Mouse (Mus musculus) macrophage (primary cell): ENCODE results near the gene Vcl. TPM values are rescaled to one million over a fixed set of nuclear protein-coding genes. Genes with fewer than 3 reads are reported as not detected.

ENCODE experiments used
- H3K27ac ChIP-seq: fragments of 350-480 bp; formaldehyde crosslinking; 2 replicates; pipeline ENCODE4 v1.9.0; 2021
- H3K36me3 ChIP-seq: fragments of 350-480 bp; formaldehyde crosslinking; 2 replicates; pipeline ENCODE4 v1.9.0; 2021; ENCODE audit errors: inconsistent target
- H3K4me3 ChIP-seq: fragments of 350-480 bp; formaldehyde crosslinking; 2 replicates; pipeline ENCODE4 v1.9.0; 2021; ENCODE audit errors: inconsistent target
- H3K79me2 ChIP-seq: fragments of 350-480 bp; formaldehyde crosslinking; 2 replicates; pipeline ENCODE4 v1.9.0; 2021; ENCODE audit errors: inconsistent target
- WGBS: methylation state at CpG from one replicate; pipeline ENCODE4 v1.1.7; 2026; ENCODE audit warnings: inconsistent platforms; ENCODE audit not compliant: missing documents; 5-methylcytosine and 5-hydroxymethylcytosine counted together
- polyA plus RNA-seq: library from polyadenylated mRNA; stranded (reverse); fragments of 250-400 nt; gene quantifications from 3 replicates; pipeline ENCODE4 v1.2.4, GENCODE M21; 2018; ENCODE audit warnings: inconsistent platforms
- total RNA-seq, 78 experiments: library from RNA; depleted of rRNA; stranded (reverse); fragments of 250-400 nt; gene quantifications; 1 replicate in 9 of 78; 2 replicates in 24 of 78; 3 replicates in 43 of 78; 4 replicates in 2 of 78; pipeline ENCODE4 v1.2.4; 2018; ENCODE audit warnings: inconsistent platforms in 56 of 78

Gene Vcl
- total RNA-seq (2018; cell fraction: chromatin; rRNA removed), result 100 to 1,000 TPM in 1 of 26 experiments, 10 to 100 TPM in 22, 1 to 10 TPM in 3; 8.6 to 161 (median 39.7) TPM
- 10 to 100 TPM in 15 of 26 experiments, 1 to 10 TPM in 11; 5.2 to 49.9 (median 19.2) TPM for total RNA-seq (2018; cell fraction: cytosol; rRNA removed)
- total RNA-seq (2018; cell fraction: nucleus; rRNA removed), result 10 to 100 TPM in 23 of 26 experiments, 1 to 10 TPM in 3; 7.7 to 65.2 (median 34.0) TPM
- polyA plus RNA-seq, result 14.0 to 27.3 TPM (median 15.5 TPM) in 3 replicates

DNA sequence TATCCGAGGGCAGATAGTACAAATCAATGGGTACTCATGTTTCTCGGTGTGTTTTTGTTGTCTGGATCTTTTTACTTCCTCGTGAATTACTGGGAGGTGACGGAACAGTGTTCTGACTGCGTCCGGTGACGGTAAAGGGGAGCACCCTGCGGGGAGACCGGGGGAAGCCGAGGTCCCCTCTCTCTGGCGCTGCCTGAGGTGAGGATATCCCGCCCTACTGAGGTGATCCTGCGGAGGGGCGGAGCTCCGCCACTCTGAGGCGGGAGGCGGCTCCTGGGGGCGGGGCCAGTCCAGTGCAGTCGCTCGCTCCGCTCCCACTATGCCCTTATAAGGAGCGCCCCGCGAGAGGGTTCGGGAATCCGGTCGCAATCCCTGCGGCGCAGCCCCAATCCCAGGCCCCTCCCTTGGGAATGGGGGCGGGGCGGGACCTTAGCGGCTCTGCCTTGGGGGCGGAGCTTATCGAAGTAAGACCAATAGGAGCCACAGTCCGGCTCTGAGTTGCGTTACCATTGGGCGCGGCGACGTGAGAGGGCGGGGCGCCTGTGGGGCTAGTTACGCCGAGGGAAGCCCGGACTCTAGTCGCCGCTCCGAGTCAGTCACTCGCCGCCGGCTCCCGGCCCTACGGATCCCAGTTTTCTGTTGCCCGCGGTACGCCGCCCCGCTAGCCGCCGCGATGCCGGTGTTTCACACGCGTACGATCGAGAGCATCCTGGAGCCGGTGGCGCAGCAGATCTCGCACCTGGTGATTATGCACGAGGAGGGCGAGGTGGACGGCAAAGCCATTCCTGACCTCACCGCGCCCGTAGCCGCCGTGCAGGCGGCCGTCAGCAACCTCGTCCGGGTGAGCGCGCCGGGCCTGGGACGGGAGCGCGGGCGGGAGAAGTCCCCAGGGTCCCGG lies at the start of gene Vcl:
Gene Vcl, plus strand, starts transcription at position 551 of the 898 bp plus-strand sequence.
- peak within 1 kb of the TSS; percentile 76 for H3K4me3 ChIP-seq
- no peaks in the 10 kb centered on the region for H3K36me3 ChIP-seq
- peak within 1 kb of the TSS; percentile 77 for H3K27ac ChIP-seq
- WGBS, result 1% methylated on average over 89 of the region's 89 CpGs
- H3K79me2 ChIP-seq, result peaks cover 44% of the 10 kb centered on the region

DNA sequence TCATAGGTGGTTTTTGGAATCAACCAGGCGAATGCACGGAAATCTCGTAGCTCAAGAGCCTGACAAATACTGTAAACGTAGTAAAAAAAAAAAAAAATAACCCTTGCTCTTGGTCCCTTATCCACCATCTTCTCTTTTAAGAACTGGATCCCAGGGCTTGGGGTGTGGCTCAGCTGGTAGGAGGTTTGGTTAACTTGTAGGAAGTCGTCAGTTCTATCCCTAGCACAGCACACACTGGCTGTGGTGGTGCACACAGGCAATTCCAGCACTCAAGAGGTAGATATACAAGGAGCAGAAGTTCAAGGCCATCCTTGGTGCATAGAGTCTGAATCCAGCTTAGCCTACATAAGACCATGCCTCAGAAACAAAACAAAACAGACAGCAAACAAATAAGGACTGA lies 44.5 kb upstream of the Vcl start:
- WGBS, result 74% methylated on average over 5 of the region's 5 CpGs
- Histone ChIP-seq H3K4me3 (peak overlapping the region; percentile 3; the same call in 1 of the 2 replicates), H3K79me2 (no peaks in the 10 kb centered on the region), H3K36me3 (no peaks in the 10 kb centered on the region), H3K27ac (peak overlapping the region; percentile 87)

DNA sequence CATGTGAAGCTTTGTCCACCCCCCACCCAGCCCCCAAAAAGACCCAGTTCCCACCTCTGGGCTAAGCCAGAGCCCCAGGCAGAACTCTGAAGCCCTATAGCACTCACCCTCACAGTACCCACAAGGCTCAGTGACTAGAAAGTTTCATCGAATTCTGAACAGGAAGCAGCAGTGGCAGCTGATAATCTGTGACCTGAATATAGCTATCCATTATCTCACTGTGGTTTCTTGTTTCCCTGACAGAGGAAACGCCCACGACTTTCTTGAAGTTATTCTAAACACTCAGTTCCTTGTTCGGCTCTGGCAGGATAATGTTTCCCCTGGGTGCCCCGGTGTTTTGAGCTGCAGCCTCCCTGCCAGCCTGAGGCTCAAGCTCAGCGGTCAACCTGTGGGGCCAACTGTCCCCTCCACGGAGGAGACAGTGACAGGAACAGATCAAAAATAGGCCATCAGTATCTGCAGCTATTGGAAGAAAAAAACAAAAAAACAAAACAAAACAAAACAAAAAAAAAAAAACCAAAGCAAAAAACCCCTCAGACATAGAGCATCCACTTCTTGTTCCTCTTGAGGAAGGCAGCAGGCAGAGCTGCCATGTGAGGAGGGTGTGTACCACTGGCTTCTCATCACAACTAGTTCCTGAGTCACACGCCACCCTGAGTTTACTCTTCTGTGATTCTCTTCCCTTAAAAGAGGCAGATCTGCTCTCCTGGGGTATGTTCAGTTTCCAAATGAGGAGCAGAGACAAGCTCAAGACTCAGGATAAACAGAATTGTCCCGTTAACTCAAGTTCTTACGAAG lies 43.9 kb upstream of the Vcl start:
- 22% methylated on average over 10 of the region's 10 CpGs for WGBS
- Histone ChIP-seq H3K36me3 (no peaks in the 10 kb centered on the region), H3K79me2 (no peaks in the 10 kb centered on the region), H3K27ac (peak overlapping the region; percentile 87), H3K4me3 (peak overlapping the region; percentile 3; the same call in 1 of the 2 replicates)

DNA sequence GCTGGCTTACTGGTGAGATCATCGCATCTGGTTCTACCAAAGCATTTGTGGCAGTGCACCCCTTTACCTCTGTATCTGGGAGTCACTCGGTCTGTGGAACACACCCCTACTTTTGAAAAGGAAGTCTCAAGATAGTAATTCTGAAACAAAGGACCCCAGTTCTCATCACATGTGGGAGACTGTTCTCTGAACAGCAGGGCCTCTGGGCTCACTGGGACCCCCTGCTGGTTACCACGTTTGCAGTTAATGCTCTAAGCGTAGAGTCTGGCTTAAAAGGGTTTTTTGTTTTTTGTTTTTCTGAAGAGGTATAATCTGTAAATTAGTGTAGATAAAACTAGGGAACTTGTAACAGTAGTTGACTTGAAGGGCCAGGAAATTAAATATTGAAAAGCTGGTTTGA lies 42.9 kb upstream of the Vcl start:
- WGBS, result 48% methylated on average over 4 of the region's 4 CpGs
- Histone ChIP-seq H3K36me3 (no peaks in the 10 kb centered on the region), H3K4me3 (no peak overlapping the region), H3K27ac (peak overlapping the region; percentile 87), H3K79me2 (no peaks in the 10 kb centered on the region)

DNA sequence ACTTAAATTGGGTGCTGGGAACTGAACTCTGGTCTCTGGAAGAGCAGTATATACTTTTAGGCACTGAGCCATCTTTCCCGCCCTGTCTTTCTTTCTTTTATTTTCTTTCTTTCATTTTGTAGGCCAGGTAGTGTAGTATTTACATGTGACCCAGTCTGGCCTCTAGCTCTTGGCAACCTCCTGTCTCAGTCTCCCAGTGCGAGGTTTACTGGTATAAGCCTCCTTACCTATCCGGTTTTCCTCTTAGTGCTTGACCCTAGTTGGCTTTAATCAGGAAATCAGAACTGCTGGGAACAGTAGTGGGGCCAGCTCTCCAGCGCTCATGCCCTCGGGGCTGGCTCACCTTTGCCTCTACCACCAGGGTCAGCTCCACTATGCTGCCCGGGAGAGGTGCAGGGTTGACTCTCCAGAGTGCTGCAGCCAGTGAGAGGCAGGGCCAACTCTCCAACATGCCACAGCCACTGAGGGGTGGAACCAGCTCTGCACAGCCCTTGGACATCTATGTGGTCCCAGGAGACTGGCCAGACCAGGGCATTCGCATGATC lies 41.6 kb upstream of the Vcl start:
- Histone ChIP-seq H3K79me2 (no peaks in the 10 kb centered on the region), H3K4me3 (no peak overlapping the region), H3K36me3 (no peaks in the 10 kb centered on the region), H3K27ac (no peak overlapping the region)
- WGBS, result 95% methylated on average over 7 of the region's 7 CpGs

DNA sequence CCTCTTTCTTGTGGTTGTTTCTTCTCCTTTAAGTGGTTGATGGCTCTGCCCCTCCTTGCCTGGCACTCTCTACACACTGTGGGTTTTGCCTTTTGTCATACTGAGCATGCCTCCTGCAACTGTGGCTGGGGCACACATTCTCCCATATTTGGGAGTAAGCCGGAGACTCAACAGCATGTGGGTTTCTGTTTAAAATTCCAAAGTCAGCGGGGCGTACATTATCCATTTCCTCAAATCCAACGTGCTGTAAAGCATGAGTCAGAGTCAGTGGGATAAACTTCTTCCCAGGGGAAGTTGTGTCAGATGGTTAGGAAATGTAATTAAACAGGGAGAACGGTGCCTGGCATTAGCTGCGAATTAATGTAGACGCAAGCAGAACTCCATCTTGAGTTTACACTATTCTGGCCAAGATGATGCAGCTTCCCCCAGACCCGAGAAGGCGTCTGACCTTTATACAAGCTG lies 37.2 kb upstream of the Vcl start:
- Histone ChIP-seq H3K79me2 (no peaks in the 10 kb centered on the region), H3K4me3 (no peak overlapping the region), H3K27ac (peak overlapping the region; percentile 21; the same call in 1 of the 2 replicates), H3K36me3 (no peaks in the 10 kb centered on the region)
- WGBS, result 59% methylated on average over 9 of the region's 9 CpGs

DNA sequence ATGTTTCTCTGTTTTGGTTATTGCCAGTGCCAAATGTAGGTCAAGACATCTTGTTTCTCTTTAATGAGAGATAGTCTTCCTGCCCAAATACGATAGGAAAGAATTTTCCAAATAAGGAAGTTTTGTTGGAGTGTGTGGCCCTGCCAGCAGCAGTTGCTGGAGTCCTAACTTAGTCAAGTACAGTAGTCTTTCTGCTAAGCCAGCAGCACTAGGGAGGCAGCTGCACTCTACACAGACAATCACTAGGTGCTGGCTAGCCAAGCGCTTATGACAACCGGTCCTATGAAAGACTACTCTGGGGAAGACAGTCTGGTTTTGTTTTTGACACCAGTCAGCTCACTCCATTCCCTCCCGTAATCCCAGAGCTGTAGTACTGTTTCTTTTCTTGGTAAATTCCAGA lies 35.4 kb upstream of the Vcl start:
- Histone ChIP-seq H3K36me3 (no peaks in the 10 kb centered on the region), H3K27ac (no peak overlapping the region), H3K79me2 (no peaks in the 10 kb centered on the region), H3K4me3 (no peak overlapping the region)
- 84% methylated on average over 4 of the region's 4 CpGs for WGBS

DNA sequence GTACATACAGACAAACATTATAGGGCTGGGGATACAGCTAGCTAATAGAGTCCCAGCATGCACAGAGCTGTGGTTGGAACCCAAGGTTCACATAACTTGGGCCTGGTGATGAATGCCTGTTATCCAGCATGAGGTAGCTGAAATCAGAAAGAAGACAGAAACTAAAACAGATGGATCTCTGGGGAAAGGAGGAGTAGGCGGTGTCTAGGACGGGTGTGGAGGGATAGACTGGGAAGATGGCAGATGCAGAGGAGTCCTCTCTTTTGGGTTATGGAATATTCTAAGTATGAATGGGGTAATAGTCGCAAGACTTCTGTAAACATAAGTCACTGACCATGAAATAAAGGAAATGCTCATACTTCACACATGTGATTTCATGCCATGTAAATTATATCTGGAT lies 27.9 kb upstream of the Vcl start:
- Histone ChIP-seq H3K36me3 (no peaks in the 10 kb centered on the region), H3K79me2 (no peaks in the 10 kb centered on the region), H3K27ac (no peak overlapping the region), H3K4me3 (no peak overlapping the region)
- 90% methylated on average over 3 of the region's 3 CpGs for WGBS

DNA sequence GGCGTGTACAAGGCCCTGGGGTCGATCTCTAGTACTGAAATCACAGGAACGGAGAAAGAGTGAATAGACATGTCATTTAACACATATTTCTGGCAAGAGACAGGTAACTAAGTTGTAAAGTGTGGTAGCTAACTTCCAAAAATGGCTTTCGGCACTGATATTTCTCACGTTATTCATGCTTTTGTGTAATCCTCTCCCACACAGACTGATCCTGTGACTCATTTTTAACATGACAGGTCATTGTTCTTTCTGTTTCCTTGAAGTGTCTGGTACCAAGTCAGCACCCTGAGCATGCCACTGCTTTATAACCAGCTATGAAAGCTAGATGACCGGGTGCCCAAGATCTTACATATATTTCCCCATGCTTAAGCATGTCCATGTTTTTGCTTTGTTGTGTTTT lies 26.1 kb upstream of the Vcl start:
- Histone ChIP-seq H3K4me3 (no peak overlapping the region), H3K79me2 (no peaks in the 10 kb centered on the region), H3K27ac (no peak overlapping the region), H3K36me3 (no peaks in the 10 kb centered on the region)
- 92% methylated on average over 6 of the region's 6 CpGs for WGBS

DNA sequence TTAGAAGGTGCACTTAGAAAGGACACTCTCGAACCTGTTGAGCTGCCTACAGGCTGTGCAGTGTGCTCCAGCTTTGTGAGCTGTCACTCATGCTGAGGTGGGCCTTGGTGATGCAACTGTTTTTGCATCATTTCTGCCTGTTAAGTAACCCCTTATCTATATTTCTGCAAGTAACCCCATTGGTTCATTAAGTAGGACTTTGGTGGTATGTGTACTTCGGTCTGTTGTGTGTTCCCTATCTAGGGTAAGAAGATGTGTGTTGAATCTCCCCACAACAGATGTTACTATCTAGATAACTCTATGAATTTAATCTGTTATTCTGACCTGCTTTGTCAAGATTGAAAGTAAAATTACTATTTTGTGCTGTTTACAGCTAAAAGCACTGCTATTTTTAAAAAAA lies 17.4 kb upstream of the Vcl start:
- no peaks in the 10 kb centered on the region for H3K79me2 ChIP-seq
- WGBS, result 77% methylated on average over 2 of the region's 2 CpGs
- no peak overlapping the region for H3K4me3 ChIP-seq
- H3K27ac ChIP-seq, result no peak overlapping the region
- no peaks in the 10 kb centered on the region for H3K36me3 ChIP-seq

DNA sequence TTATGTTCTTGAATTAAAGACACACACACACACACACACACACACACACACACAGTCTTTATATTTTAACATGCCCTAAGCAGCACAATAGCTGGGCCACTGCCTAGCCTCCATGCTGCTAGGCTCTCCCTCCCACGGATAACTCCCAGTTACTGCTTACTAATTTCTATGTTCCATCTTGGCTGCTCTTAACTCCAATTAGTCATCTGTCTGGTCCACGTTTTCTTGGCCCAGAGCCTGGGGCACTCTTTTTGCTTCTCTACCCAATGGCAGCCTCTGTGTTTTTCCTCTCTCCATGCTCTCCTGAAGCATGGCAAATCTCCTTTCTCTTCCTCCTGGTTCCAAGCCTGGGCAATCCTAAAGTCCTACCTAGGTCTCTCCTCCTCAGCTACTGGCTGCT lies 14.8 kb upstream of the Vcl start:
- H3K27ac ChIP-seq, result no peak overlapping the region
- WGBS, result 91% methylated on average over 2 of the region's 2 CpGs
- no peak overlapping the region for H3K4me3 ChIP-seq
- no peaks in the 10 kb centered on the region for H3K79me2 ChIP-seq
- no peaks in the 10 kb centered on the region for H3K36me3 ChIP-seq

DNA sequence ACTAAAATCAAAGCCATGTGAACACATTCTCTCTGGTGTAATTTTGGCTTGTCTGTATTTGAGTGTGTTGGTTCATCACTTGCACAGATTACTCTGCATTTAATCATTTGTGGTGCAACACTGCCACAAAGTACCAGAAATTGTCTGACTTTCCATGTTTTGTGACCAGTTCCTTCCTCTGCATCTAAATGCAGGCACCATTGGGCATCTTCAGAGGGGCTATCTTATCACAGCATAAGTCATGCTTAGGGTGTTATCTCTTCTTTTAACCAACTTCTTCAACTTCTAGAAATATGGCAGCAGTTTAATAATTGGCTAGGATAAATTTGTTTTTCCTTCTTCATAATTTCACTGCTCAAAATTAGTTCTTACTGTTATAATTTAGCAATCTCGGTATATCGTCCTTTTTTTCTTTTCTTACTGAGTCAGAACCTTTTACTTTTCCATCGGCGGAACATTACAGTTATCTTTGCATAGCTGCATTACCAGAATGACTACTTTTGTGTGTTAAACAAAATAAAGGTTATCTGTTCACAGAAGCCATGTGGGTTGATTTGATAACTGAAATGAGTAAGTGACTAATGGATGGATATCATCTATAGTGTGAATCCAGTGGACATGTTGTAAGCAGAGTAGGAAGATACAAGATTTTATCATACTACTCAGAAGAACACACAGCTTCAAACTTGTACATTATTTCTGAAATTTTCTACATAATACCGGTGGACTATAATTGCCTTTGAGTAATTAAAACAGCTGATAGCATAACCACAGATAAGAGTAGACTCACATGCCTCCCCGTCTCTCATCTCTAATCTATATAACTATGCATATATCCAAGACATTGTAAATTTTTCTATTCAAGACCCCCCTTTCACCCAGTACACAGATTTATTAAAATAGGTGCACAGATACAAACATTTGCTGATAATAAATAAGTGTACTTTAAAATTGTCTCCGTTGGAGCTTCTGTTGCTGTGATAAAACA lies 12.3 kb upstream of the Vcl start:
- Histone ChIP-seq H3K79me2 (no peaks in the 10 kb centered on the region), H3K27ac (no peak overlapping the region), H3K4me3 (no peak overlapping the region), H3K36me3 (no peaks in the 10 kb centered on the region)
- WGBS, result 95% methylated on average over 7 of the region's 7 CpGs

DNA sequence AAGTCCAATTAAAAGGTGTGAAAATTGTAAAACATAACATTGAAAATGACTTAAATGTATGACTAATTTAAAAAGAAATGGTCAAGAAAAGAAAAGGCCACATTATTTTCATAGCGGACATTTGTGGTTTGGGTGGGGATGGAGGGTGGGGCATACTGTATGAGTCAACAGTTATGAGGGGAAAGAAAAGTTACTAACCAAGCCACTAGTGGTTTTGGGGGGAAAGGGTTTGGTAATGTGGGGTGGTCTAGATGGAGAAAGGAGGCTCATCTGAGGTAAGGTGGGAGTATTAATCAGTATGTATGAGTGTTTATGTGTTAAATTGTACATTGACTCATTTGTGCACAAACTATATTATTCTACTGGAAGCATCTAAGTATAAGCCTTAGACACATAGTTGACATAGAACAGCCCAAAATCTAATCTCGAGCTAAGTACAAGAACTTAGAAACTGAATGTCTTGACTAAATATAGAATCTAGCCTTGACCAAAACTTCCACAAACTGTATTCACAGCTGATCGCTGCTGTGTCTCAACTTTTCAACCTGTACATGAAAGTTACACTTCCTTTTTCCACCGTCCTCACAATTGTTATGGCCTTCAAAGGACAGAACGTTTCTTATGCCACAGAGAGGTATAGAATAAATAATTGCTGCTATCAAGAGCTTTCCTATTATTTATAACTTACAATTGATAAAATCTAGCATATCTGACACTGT lies 5.0 kb upstream of the Vcl start:
- H3K36me3 ChIP-seq, result no peaks in the 10 kb centered on the region
- H3K4me3 ChIP-seq, result no peak overlapping the region
- H3K79me2 ChIP-seq, result no peaks in the 10 kb centered on the region
- H3K27ac ChIP-seq, result no peak overlapping the region
- WGBS, result 16% methylated on average over 4 of the region's 5 CpGs
